Comparison of ENCODE assay signal across 9 mouse cellular contexts in genomic region chr4:137085083-137085810, GRCm38 (mm10). TPM values are rescaled to one million over a fixed set of nuclear protein-coding genes. Genes with fewer than 3 reads are reported as not detected.
A peak's percentile ranks its signal among the peaks of the same experiment; 100 is the strongest.
DNase-seq lines count a peak whose midpoint lies in the region; ATAC-seq and TF ChIP-seq lines count a peak whose summit lies in the region.
"Had no signal": no experiment of that assay in that cellular context is flagged by ENCODE, and none has a peak within 500 bp of the region (broad histone marks: within the 10 kb centered on the region; RNA-seq: fewer than 3 reads in every experiment).

No protein-coding gene starts in this region.

- 51% methylated on average over 18 of the region's 18 CpGs for WGBS in midbrain, postnatal 0 days
- WGBS in midbrain, embryonic 11.5 days = 58% methylated on average over 18 of the region's 18 CpGs

- no peak overlapping the region for H3K9ac ChIP-seq in midbrain, postnatal 0 days (replicated peaks; ENCODE audit: low read length, poor library complexity, severe bottlenecking)
- H3K9ac ChIP-seq in midbrain, embryonic 11.5 days (ENCODE audit: low read length) = no peak overlapping the region

- H3K9me3 ChIP-seq in midbrain, postnatal 0 days (ENCODE audit: low read length) = no peaks in the 10 kb centered on the region
- H3K9me3 ChIP-seq in midbrain, embryonic 11.5 days (ENCODE audit: control insufficient read depth, low read length) = no peaks in the 10 kb centered on the region

- peak; percentile 35 for DNase-seq in adrenal gland, postnatal 14 days
- no peak for DNase-seq in adrenal gland, adult 8-10 months
- peak; percentile 56 for DNase-seq in midbrain, postnatal 0 days (ENCODE audit: low spot score)
- no peak for DNase-seq in midbrain, embryonic 11.5 days (ENCODE audit: low spot score, missing footprints)
- DNase-seq in thymus, postnatal 36 days = no peak
- no peak for DNase-seq in heart, postnatal 14 days

- H3K27ac ChIP-seq in midbrain, postnatal 0 days (ENCODE audit: low read depth, low read length) = no peak overlapping the region
- H3K27ac ChIP-seq in midbrain, embryonic 11.5 days (ENCODE audit: low read depth, low read length) = no peak overlapping the region
- peak overlapping the region; percentile 53 for H3K27ac ChIP-seq in embryonic fibroblast, embryonic 13.5 days (ENCODE audit: insufficient read depth, low read length)

- H3K4me1 ChIP-seq in midbrain, postnatal 0 days (ENCODE audit: insufficient read depth, low read length) = no peaks in the 10 kb centered on the region
- no peaks in the 10 kb centered on the region for H3K4me1 ChIP-seq in midbrain, embryonic 11.5 days (ENCODE audit: control insufficient read depth, insufficient read depth, low read length)
- peaks cover 15% of the 10 kb centered on the region for H3K4me1 ChIP-seq in embryonic fibroblast, embryonic 13.5 days (ENCODE audit: control insufficient read depth, insufficient read depth, low read length)

- H3K27me3 ChIP-seq in midbrain, postnatal 0 days (ENCODE audit: insufficient read depth, low read length) = no peaks in the 10 kb centered on the region
- no peaks in the 10 kb centered on the region for H3K27me3 ChIP-seq in midbrain, embryonic 11.5 days (ENCODE audit: control insufficient read depth, insufficient read depth, low read length)
- H3K27me3 ChIP-seq in myocyte (ENCODE audit: control insufficient read depth, insufficient read depth, insufficient read length) = peaks cover 21% of the 10 kb centered on the region

- ATAC-seq in midbrain, postnatal 0 days (ENCODE audit: low FRiP score) = no peak
- ATAC-seq in midbrain, embryonic 11.5 days (ENCODE audit: low FRiP score) = no peak

- H3K4me2 ChIP-seq in midbrain, postnatal 0 days (ENCODE audit: low read depth, low read length, poor library complexity, severe bottlenecking) = no peak overlapping the region
- H3K4me2 ChIP-seq in midbrain, embryonic 11.5 days = no peak overlapping the region
- peak overlapping the region; percentile 69 for H3K4me2 ChIP-seq in myocyte (ENCODE audit: low read depth)
- H3K4me2 ChIP-seq: heart, embryonic 11.5 days had no signal

- intact Hi-C loops in heart, postnatal 14 days (cut with DNase I) = loop anchor here (10.0 kb wide), 1 partner anchor 310 kb away; no protein-coding TSS in a partner anchor

- H3K36me3 ChIP-seq in midbrain, postnatal 0 days (ENCODE audit: insufficient read depth, low read length) = no peaks in the 10 kb centered on the region
- H3K36me3 ChIP-seq in midbrain, embryonic 11.5 days (ENCODE audit: control insufficient read depth, insufficient read depth, low read length) = no peaks in the 10 kb centered on the region
- no peaks in the 10 kb centered on the region for H3K36me3 ChIP-seq in myocyte (ENCODE audit: control insufficient read depth, insufficient read depth)

- no peak for TF ChIP-seq POLR2A in embryonic fibroblast, embryonic 13.5 days (IDR thresholded peaks at IDR 0.05; ENCODE audit: low read depth, low read length)
- TF ChIP-seq POLR2A in myocyte (IDR thresholded peaks at IDR 0.05; ENCODE audit: insufficient read length, low read depth) = no peak

- TF ChIP-seq CTCF in midbrain, postnatal 0 days (IDR thresholded peaks at IDR 0.05) = peak; percentile 66
- peak; percentile 54; the same call in 1 of the 2 replicates for TF ChIP-seq CTCF in embryonic fibroblast, embryonic 13.5 days (IDR thresholded peaks at IDR 0.05; ENCODE audit: borderline replicate concordance, insufficient read depth, low read length)

- no peak overlapping the region for H3K4me3 ChIP-seq in midbrain, postnatal 0 days (ENCODE audit: low read depth, low read length)
- H3K4me3 ChIP-seq in midbrain, embryonic 11.5 days (ENCODE audit: low read depth, low read length) = no peak overlapping the region
- no peak overlapping the region for H3K4me3 ChIP-seq in embryonic fibroblast, embryonic 13.5 days (ENCODE audit: insufficient read depth, low read length)
- no peak overlapping the region for H3K4me3 ChIP-seq in myocyte

- H3K79me2 ChIP-seq in myocyte (ENCODE audit: control insufficient read depth, insufficient read depth) = no peaks in the 10 kb centered on the region

- no peak overlapping the region for H3ac ChIP-seq in myocyte (ENCODE audit: control insufficient read depth, insufficient read length)

TF ChIP-seq in myocyte, 11 proteins besides CTCF, POLR2A, EP300 and RAD21:
- no peak for TF ChIP-seq TCF12 (IDR thresholded peaks at IDR 0.05; ENCODE audit: insufficient read depth, poor library complexity, severe bottlenecking)
- TF ChIP-seq USF1 (IDR thresholded peaks at IDR 0.05; ENCODE audit: low read depth) = peak; percentile 23

RNA-seq across cellular contexts. Expression of gene Zbtb40, which starts 36.6 kb away (rescaled TPM):
- total RNA-seq in adrenal gland, postnatal 14 days (2021) = 9.9 and 10.2 TPM in 2 replicates
- total RNA-seq in adrenal gland, adult 8-10 months (2022) = 10 to 100 TPM in 3 of 4 experiments, 1 to 10 TPM in 1; 8.0 to 16.0 (median 15.5) TPM
- total RNA-seq in midbrain, postnatal 0 days (2014; rRNA removed) = 7.5 and 8.4 TPM in 2 replicates
- 0.99 and 1.2 TPM in 2 replicates for polyA plus RNA-seq in midbrain, postnatal 0 days (2015; fragmentation: Nextera tagmentation; extraction: Ambion mirVana)
- 3.4 and 4.2 TPM in 2 replicates for polyA plus RNA-seq in midbrain, embryonic 11.5 days (2014; fragmentation: Nextera tagmentation; extraction: Ambion mirVana)
- polyA plus RNA-seq in embryonic fibroblast, embryonic 13.5 days (2011; ENCODE audit: insufficient read length, low read depth, missing spikeins) = 4.5 and 4.9 TPM in 2 replicates
- 7.4 TPM for polyA plus RNA-seq in myocyte (2012; fragmentation: generic; extraction: Trizol)
- total RNA-seq in heart, postnatal 14 days (2021) = 1 to 10 TPM; 6.5 to 8.2 TPM

Comparison
In these comparisons a context has a peak if more than half of its experiments do, and no peak if none do; other contexts are left out.
1. DNase-seq: peak in adrenal gland, postnatal 14 days (single experiment) and midbrain, postnatal 0 days (single experiment); none in adrenal gland, adult 8-10 months (single experiment), midbrain, embryonic 11.5 days (single experiment), thymus, postnatal 36 days (0 of 2) and heart, postnatal 14 days (0 of 2).